Mouse (Mus musculus) layer of hippocampus, adult 11-12 months (tissue): ENCODE measurements around the gene Bod1l.

Source experiments
- DNase-seq: peaks from one replicate; pipeline ENCODE4 v3.0.0; 2022; ENCODE audit warnings: low spot score

Gene Bod1l

DNA sequence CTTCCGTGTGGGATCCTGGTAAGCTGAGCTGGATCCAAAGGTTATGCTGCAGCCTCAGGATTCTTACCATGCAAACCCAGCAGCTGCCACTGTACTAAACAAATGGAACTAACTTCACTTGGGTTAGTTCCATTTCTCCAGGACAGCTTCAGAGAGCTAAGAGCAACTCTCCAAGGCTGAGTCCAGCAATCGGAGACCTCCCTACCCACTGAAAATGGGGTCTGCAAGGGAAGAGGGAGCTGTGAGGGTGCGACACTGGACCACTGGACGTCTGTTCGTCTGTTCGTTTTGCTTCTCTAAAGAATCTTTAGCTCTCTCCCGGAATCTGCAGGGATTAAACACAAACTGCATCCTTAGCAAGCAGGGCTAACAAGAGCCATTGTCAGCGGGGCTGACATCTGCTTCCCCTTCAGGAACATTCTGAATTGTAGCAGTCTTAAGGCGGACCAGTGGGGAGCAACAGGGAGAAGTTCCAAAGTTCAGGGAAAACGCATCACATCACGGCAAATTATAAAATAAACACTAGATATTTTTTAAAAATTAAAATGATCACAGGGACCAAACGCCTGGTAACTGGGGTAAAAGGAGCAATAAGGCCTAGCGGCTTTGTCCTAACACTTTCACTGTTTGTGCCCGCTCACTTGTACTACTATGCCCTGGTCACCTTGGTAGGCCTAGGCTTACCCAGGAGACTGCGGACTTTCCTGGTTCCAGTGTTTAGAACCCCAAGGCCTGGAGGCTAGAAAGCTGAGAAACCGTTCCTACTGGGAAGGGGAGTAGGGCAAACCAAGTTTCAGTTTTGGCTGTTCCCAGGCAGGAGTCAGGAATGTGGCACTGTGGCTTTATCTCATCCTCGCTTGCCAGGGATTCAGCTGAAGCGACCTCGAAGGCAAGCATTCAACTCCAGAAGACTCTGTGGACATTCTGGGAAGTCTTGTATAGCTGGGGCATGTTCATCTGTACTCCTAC, 85.2 kb downstream of the Bod1l start:
- no peak for DNase-seq

DNA sequence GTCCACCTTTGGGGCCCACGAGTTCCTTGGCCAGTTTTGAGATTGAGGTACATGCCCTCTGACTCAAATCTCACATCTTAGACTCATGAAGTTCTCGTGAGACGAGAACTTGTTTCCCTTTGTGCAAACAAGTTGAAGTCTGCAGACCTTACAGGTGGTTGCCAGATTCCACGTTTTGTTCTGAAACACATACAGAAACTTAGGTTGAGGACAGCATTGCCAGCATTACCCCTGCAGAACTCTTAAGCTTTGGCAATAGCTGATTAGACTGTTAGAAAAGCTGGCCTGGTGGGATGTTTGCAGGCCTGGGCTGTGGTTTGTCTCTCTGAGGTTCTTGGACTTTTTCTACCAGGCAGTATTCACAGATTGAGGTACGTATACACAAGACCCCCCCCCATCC, 86.8 kb downstream of the Bod1l start:
- no peak for DNase-seq

DNA sequence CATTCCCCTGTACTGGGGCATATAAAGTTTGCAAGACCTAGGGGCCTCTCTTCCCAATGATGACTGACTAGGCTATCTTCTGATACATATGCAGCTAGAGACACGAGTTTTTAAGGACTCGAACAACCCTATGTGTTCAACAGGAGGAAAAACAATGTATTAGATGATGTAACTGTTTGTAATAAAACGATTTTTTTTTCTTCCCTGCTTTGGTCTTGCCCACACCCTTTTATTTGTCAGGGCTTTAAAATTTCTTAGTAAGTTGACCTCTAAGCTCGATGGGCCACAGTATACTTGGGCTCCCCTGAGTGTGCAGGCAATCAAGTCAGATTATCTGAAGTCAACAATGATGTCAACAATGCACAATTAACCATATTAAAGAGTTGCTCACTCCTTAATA, 87.7 kb downstream of the Bod1l start:
- DNase-seq: no peak

DNA sequence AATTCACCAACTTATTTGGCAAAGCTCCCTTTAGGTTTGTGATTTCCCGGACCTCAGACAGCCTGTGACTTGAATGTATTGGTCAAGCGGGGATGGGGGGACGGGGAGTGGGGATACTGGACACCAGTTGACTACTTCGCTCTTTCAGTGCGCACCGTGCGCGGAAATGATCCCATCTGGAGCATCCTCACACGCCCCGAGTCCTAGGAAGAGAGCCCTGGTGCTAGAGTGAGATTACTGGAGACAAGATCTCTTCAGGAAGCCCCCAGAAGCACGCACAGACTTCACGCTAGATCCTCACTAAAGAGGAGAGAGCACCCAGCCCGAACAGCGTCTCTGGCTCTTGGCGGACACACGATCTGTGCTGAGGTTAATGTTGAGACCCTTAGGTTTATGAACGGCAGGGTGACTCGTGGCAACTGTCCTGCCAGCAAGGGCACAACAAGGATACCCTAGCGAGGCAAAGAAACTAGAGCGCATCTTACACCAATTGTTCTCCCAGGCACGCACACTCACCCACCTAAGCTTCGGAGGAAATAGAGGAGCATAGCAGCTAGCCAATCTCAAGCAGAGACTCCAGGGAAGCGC, 88.6 kb downstream of the Bod1l start:
- no peak for DNase-seq

DNA sequence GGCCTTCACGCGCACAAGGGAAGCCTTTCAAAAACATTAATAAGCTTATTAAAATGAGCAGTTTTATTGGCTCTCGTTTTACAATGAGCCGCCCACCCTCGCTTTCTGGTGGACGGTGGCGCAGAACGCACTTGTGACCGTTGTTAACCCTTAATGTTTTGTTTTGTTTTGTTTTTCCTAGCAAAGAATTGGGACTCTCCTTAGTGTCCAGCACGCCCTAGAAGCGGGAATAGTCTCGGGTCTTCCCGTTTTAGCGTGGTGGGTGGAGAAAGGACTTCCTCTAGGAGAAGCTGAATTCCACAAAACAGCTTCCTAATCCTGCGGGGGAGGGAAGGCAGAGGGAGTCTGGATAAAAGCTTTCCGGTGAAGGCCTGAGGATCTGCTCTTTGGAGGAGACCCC, 89.3 kb downstream of the Bod1l start:
- DNase-seq: no peak

DNA sequence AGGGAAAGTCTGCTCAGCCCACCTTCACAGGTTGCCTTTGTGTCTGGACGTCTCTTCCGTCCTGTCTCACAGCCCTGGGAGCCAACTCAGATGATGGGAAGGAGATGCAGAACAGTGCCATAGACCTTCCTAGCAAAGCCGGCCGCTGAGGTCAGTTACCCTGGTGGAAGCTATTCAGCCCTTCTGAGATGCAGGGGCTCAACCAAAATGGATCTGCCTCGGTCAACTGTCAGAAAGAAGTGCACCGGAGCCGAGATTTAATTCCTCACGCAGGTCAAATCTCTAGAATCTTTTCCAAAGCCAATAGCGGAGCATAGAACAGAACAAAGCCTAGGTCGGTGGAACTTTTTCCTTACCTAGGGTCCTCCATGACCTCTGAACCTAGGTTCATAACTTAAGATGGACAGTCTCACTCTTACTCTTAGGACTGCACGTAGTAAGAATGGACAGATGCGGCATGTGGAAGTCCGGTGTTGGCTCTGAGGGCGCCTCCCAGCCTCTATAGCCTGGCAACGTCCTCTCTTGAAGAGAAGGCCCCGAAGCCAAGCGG, 89.8 kb downstream of the Bod1l start:
- DNase-seq: no peak

DNA sequence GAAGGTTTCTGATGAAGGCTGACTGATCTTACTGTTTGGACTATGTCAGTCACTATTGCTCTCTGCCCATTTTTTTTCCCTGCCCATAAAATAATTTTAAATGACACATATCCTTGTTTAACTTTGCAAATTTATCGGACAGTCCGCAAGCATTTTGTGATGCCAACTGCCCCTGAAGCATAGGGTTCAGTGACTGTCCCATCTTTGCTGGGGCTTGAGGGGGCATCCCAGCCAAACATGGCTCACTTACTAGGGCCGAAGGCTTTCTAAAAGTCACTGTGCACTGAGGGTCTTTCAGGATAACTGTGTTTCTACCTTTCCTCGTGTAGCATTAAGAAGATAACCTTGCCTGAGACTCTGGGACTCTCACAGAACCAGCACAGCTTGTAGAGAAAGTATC, 91.4 kb downstream of the Bod1l start:
- no peak for DNase-seq

DNA sequence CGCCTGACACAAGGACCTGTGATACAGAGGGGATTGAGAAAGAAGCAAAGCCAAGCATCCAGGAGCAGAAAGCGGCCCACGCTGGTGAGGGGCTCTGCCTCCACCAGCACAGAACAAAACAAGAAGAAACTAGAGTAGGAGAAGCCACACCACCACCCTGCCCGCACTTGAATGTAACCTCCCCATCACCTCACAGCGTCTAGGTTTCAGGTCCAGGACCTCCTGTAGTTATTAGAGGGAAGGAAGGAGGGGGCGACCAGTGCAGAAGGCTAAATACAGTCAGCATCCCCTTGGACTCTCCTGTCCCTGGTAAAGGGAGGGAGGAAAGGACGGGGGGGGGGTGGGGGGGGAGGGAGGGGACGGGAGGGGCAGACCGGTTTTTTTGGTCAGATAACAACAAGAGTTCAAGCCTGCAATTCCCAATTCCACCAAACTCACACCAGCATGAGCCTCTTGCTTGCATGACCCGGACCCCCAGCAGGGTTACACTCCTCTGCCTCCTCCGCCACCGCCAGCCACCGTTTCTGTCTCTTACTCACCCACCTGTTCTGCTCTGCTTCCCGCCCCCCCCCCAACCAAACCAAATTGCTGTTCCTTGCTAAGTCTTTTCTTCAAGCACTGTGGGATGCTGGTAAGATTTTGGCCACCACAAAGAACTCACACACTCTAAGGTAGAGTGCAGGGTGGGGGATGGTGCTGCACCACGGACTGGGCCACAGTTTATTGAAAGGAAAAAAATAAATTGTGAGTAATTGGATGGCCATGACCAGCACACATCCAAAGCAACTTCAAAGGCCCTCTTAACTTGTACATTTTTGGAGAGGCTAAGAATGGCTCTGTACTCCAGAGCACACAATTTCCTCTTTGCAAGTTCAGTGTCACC, 99.0 kb downstream of the Bod1l start:
- DNase-seq: no peak

DNA sequence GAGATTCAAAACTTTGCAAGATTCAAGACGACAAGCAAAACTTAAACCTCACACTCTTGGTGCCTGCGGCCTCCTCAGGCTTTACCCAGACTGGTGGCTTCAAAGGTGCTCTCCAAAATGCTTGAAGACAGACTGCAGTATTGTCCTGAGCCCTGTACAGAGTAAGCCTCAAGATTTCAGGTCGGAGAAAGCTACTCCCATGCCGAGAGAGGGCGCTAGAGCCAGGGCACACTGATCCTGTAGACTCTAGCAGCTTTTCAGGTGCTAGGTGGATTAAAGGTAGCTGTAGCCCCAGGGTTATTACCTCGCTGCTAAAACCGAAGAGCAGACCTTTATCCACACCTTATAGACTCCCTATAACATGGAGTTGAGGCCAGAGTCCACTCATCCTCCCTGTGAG, 99.9 kb downstream of the Bod1l start:
- DNase-seq: no peak

DNA sequence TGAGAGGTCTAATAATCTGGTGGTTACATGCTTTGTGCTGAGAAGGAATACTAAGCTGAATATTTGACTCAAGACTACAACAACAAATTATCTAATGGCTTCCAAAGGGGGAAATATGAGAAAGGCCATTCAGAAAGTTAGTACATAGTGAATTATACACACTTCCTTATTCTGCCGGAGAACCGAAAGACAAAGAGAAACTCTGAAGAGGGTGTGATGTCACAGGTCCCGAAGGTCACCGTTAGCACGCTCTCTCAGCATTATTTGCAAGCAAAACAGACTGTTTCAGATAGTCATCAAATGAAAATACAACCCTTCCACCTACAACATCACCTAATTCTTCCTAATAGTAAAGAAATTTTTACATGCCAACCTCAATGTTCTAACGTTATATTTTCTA, 105.3 kb downstream of the Bod1l start:
- no peak for DNase-seq
